Mouse (Mus musculus): ENCODE measurements around the gene Ubap2l.
A peak's percentile ranks its signal among the peaks of the same experiment; 100 is the strongest.

Ubap2l gene

GRCm38 (mm10) chr3:90052351-90053241 lies at the start of gene Ubap2l:
Ubap2l (minus strand) TSS chr3:90052628.
- peak; percentile 95 to 98 for DNase-seq

DNA sequence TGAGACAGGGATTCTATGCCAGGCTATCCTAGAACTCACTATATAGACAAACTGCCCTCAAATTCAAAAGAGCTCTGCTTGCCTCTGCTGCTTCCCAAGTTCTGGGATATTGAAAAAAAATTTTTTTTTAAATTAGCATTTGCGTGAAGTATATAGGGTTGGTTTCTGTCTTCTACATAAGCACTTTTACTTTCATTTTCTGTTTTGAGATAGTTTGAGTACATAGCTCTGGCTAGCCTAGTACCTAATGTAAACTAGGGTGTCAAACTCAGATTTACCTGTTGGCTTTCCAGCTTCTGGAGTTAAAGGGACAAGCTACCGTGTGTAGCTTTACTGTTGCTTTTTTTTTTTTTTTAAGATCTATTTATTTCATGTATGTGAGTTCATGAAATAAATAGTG lies 49.2 kb upstream of the Ubap2l start:
- DNase-seq: no peak

DNA sequence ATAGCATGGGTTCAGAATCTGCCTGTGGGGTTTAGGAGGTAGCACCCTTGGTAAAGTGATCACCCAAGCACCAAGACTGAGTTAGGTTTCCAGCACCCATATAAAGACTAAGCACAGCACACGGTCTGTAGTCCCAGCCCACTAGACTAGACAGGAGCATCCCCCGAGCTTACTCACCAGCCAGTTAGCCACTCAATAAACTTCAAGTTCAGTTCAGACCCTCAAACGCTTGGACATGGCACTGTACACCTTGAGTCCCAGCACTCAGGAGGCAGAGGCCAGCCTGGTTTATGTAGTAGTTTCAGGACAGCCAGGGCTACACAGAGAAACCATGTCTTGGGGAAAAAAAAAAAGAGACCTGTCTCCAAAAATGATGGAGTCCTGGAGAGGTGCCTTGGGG lies 48.6 kb upstream of the Ubap2l start:
- no peak for DNase-seq

GRCm38 (mm10) chr3:90097928-90098327 lies 45.5 kb upstream of the Ubap2l start:
- DNase-seq: no peak

DNA sequence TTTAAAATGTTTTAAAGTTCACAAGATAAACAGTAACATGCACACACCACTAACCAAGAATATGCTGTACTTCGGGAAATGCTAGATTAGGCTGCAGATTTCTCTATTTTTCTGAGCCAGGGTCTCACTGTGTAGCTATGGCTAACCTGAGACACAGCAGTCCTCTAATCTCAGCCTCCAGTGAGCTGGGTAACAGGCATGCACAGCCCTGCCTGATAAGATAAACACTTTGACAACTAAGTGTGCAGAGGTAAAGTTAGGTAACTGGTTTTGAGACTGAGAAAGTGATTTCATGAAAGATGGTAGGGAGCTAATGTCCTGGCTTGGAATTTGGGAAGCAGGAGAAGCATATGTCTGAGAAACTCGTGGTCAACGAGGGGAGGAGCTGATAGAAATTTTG lies 42.0 kb upstream of the Ubap2l start:
- DNase-seq: no peak

DNA sequence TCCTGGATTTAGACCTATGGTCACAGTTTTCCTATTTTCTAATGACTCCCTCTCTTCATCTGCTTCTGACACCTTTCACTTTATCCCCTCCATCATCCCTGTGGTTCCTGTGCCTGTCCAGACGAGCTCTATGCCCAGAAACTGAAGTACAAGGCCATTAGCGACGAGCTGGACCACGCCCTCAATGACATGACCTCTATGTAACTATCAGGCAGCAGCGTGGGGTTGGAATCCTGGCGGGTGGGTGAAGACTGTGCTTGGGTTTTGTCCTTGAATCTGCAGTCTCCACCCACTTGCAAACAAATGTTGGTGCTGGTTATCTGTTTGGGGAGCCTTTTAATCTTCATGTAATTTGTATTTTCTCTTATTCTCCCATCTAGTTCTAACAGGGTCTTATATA lies 38.5 kb upstream of the Ubap2l start:
- no peak for DNase-seq

DNA sequence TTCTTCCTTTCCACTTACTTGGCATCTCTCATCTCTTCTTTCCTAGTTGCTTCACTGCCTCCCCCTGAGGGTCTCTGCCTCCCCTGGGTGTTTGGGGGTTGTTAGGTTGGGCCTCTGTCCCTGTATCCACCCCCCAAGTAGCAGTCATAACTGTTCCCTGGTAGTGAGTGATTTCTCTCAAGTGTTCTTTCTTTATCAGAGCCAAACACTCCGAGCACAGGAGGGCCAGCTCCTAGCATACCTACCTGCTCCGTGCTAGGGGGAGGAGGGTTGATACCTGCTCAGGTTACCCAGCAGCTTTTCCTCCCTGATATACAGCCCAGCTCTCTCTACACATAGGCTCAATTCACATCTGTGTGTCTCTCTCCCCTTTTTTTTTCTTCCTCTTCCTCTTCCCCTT lies 36.2 kb upstream of the Ubap2l start:
- peak in 1 of 2 experiments; percentile 45 for DNase-seq

- DNase-seq: no peak
These were observed 33.6 kb upstream of the Ubap2l start for GRCm38 (mm10) chr3:90086068-90086467.

- DNase-seq: peak; percentile 41
These were observed 32.9 kb upstream of the Ubap2l start for GRCm38 (mm10) chr3:90085281-90085680.

DNA sequence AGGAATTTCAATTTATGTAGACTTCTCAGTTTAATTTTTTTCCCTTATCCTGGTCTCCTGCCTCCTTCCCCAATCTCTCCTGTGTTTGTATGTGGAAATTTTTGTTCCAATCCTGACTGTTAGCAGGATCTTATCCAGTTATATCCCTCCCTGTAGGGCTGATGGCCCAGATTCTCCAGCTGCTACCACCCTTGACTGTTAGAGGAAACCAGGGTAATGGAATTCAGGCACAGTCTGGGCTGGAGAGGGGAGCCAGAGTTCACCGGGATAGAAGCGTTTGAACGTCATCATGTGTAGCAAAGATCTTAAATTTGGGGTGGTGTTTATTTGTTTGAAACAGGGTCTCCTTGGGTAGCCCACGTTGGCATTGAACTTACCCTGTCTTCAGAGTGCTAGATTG lies 32.4 kb upstream of the Ubap2l start:
- peak in 1 of 2 experiments; percentile 48 for DNase-seq

DNA sequence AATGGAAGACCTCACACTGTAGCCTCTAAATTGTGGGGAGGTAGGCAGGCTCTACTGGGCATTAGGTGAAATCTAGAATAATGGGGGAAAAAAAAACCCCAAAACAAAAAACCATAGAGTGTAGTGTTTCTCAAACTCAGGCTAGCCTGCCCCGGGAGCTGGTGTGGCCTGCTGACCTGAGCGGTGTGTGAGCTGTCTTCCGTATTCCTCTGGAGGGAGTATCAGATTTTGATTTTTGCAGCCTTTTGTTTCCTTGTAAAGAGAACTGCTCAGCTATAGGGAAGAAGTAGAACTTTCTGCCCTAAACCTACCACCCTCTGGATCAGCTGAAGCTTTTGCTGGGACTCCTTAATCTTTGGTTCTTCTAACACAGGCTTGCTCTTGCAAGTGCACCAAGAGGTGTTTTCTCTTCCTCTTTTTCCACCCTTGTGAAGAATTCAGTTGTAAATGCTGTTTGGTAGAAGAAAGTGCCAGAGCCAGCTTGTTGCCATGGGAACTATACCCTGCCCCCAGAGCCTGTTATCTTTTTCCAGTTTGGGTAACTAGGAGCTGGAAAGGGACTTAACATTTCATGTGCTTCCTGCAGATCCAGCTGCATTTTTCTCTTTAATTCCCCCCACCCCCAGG lies 31.4 kb upstream of the Ubap2l start:
- DNase-seq: peak in 1 of 2 experiments; percentile 43

DNA sequence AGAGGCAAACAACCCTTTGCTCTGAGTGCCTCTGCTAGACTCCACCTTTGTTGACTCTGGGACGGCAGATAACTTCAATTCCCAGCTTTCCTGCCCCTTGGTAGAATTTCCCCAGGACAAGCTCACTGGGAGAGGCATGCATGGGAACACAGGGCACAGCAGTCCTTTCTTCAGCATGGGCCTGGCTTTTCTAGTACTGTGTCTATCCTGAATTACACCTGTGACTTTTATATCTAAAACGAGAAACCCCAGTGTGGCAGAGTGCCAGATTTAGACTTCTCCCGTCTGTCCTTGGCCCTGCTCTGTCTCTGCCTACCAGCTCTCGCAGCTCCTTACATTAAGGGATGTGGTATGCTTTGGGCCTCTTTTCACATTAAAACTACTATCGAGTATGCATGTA lies 30.6 kb upstream of the Ubap2l start:
- DNase-seq: peak; percentile 38 to 58

GRCm38 (mm10) chr3:90081365-90082240 lies 29.2 kb upstream of the Ubap2l start:
- DNase-seq: peak; percentile 41 to 45

GRCm38 (mm10) chr3:90080498-90080863 lies 28.1 kb upstream of the Ubap2l start:
- DNase-seq: no peak

DNA sequence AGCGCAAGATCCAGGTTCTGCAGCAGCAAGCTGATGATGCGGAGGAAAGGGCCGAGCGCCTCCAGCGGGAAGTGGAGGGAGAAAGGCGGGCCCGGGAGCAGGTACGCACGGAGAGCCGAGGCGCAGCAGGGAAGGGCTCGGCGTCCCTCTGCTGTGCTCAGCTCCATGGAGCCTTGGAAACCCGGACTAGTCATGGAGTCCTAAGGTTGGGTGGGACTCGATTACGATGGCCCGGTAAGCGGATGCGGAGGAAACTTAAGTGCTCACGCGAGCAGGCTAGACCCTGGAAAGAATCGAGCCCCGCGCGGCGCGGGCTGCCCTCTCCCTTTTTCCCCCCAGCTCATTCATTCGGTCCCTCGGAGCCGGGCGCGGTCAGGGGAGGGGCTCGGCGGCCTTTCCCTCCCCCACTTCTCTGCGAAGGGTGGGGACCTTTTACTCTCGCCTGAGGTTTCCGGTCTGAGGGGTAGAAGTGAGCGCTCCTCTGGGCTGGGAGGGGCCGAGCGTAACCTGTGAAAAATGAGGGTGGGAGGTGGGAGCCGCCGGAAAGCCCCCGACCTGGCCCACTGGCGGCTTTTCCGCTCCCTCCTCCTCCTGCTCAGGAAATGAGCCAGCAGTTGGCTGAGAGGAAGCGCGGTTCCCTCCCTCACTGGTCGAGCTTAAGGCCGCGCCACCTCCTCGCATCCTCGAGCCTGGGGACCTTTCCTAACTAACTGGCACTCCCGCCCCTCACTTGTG lies 27.5 kb upstream of the Ubap2l start:
- peak; percentile 89 to 91 for DNase-seq

DNA sequence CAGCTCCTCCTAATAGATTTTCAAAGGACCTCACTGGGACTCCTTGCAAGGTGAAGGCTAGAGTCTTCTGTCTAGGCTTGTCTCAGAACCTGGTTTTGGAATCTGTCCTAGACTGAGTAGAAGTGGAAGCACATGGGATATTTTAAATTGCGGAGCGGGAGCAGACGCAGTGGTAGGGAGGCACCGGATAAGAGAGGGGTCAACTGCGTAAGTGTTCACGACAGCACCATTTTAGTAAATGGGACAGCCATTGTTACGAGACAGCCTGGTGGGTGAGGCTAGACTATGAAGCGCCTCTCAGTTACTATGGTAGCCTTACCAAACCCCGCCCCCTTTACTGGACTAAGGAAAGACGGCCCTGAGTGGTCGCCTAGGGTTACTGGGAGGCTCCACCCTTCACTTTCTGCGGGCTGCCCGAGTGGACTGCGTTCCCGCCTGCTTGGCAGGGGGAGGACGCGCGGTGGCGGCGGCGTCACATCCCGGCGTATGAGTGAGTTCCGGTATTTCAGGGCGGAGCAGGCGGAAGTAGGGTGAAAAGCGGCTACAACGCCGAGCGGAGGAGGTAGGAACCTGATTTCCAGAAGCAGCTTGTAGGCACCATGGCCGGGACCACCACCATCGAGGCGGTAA lies 26.8 kb upstream of the Ubap2l start:
- peak; percentile 96 to 98 for DNase-seq

DNA sequence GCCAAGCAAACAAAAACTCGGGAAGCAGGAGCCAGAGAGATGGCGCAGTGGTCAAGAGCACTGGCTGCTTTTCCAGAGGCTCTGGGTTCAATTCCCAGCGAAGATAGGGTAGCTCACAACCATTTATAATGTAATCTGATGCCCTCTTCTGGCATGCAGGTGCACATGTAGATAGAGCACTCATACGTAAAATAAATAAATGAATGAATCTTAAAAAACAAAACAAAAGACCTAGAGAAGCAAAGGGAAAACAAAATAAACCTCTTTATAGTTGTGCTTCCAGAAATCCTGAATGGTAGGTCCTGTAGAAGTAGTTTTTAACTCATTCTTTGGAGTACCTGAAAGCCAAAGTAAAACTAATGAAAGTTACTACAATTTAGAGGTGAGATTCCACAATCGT lies 25.8 kb upstream of the Ubap2l start:
- DNase-seq: no peak

DNA sequence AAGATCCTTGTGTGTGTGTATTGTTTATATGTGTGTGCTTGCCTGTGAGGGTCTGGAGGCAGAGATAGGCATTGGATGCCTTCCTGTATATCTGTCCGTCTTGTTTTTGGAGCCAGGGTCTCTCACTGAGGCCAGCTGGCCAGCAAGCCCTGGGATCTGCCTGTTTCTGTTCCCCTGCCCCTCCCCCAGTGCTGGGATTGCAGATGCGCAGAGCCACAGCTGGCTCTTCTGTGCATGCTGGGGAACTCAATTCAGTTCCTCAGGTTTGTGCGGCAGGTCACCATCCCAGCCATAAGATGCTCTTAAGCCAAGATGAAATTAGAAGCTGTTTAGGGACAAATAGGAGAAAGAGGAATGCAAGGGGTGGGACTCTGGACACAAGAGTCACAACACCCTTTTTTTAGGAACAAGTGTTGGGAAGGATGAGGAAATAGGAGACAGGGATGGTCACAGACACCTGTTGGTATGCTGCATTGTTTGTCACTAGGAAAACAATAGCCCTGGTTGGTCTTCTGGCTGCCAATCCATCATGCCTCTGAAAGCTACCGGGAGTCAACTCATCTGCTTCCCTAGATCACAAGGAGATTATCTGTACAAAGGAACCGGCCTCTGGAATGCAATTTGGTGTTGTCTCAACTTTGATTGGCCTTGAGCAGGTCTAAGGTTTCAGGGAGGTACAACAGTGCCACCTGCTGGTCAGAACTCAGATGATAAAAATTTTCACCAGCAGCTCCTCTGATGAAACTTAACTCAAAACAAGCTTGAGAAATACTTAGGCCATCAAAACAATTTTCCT lies 24.7 kb upstream of the Ubap2l start:
- DNase-seq: peak; percentile 65 to 89

GRCm38 (mm10) chr3:90072294-90072693 lies 19.9 kb upstream of the Ubap2l start, which contains the start of gene Tpm3:
Tpm3 (plus strand) TSS chr3:90072649.
- no peak for DNase-seq

GRCm38 (mm10) chr3:90069688-90070087 lies 17.3 kb upstream of the Ubap2l start:
- DNase-seq: no peak

- DNase-seq: no peak
These were observed 15.4 kb upstream of the Ubap2l start for GRCm38 (mm10) chr3:90067851-90068250.
